Mouse (Mus musculus): Measurements from ENCODE around the gene Tmod1. TPM values are rescaled to one million over a fixed set of nuclear protein-coding genes. Genes with fewer than 3 reads are reported as not detected.
A peak's percentile ranks its signal among the peaks of the same experiment; 100 is the strongest.

The Tmod1 gene
- polyA plus RNA-seq, 1 experiment from 2014 or later = 15.0 TPM

DNA sequence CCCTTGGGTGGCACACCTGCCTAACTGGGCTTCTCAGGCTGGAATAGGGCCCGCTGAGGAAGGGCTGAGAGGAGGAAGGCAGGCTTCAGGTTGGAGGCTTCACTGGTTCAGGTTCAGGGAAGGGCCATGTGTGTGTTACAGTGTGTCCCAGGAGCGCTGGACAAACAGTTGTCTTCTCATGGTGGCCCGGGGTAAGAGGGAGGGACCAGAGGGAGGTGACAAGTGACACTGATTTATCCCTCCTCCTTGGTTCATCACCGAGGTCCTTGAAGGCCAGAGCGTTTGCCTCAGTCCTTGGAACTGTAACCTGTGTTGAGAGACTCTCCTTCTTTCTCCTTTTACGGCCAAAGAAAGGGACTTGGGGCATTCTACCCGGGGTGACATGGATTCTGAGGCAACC lies 61.8 kb downstream of the Tmod1 start:
- no peaks in the 10 kb centered on the region for H3K27me3 ChIP-seq (replicated peaks; ENCODE audit: insufficient read depth, low read length)
- H3K4me1 ChIP-seq (ENCODE audit: insufficient read depth, low read depth, low read length) = no peaks in the 10 kb centered on the region
- DNase-seq (ENCODE audit: low spot score) (no peak), ATAC-seq (peak; percentile 19; the same call in 1 of the 2 replicates)
- H3K27ac ChIP-seq (ENCODE audit: low read length) = no peak overlapping the region
- no peak overlapping the region for H3K4me2 ChIP-seq (replicated peaks; ENCODE audit: low read depth, low read length)
- TF ChIP-seq EP300 (IDR thresholded peaks at IDR 0.05) = no peak
- TF ChIP-seq CTCF (IDR thresholded peaks at IDR 0.05) = no peak
- no peaks in the 10 kb centered on the region for H3K36me3 ChIP-seq (ENCODE audit: insufficient read depth, low read length)
- 33% methylated on average over 7 of the region's 7 CpGs for WGBS
- no peak overlapping the region for H3K9ac ChIP-seq (replicated peaks; ENCODE audit: low read depth)
- H3K9me3 ChIP-seq (ENCODE audit: low read length) = no peaks in the 10 kb centered on the region
- no peak overlapping the region for H3K4me3 ChIP-seq (ENCODE audit: low read depth, low read length)

DNA sequence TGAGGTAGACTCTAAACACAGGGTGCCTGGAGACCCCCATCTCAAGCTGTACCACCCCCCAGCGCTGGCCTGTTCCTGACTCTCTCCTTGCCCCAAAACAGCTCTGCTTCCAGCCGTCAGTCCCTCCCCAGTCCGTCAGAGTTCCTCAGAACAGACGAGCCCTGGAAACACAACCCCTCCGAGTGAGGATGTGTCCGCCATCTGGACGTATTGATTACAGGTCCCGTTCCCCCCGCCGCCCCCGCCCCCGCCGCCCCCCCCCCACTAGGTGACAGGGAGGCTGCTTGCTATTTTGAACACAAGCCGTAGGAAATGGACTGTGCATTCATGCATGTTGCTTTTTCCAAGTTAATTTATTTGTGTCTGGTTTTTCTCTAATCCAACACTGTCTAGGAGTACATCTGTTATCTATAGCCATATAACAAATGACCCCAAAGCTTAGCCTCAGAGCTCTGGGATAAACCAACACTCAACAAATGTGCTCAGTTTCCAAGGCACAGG lies 62.5 kb downstream of the Tmod1 start:
- no peak for ATAC-seq
- TF ChIP-seq CTCF (IDR thresholded peaks at IDR 0.05) (no peak), EP300 (IDR thresholded peaks at IDR 0.05) (no peak)
- no peaks in the 10 kb centered on the region for H3K9me3 ChIP-seq (ENCODE audit: low read length)
- 23% methylated on average over 11 of the region's 14 CpGs for WGBS
- no peaks in the 10 kb centered on the region for H3K27me3 ChIP-seq (replicated peaks; ENCODE audit: insufficient read depth, low read length)
- no peak overlapping the region for H3K4me3 ChIP-seq (ENCODE audit: low read depth, low read length)
- no peaks in the 10 kb centered on the region for H3K4me1 ChIP-seq (ENCODE audit: insufficient read depth, low read depth, low read length)
- no peak overlapping the region for H3K9ac ChIP-seq (replicated peaks; ENCODE audit: low read depth)
- H3K4me2 ChIP-seq (replicated peaks; ENCODE audit: low read depth, low read length) = no peak overlapping the region
- no peak overlapping the region for H3K27ac ChIP-seq (ENCODE audit: low read length)
- DNase-seq (ENCODE audit: low spot score) = no peak
- H3K36me3 ChIP-seq (ENCODE audit: insufficient read depth, low read length) = no peaks in the 10 kb centered on the region

DNA sequence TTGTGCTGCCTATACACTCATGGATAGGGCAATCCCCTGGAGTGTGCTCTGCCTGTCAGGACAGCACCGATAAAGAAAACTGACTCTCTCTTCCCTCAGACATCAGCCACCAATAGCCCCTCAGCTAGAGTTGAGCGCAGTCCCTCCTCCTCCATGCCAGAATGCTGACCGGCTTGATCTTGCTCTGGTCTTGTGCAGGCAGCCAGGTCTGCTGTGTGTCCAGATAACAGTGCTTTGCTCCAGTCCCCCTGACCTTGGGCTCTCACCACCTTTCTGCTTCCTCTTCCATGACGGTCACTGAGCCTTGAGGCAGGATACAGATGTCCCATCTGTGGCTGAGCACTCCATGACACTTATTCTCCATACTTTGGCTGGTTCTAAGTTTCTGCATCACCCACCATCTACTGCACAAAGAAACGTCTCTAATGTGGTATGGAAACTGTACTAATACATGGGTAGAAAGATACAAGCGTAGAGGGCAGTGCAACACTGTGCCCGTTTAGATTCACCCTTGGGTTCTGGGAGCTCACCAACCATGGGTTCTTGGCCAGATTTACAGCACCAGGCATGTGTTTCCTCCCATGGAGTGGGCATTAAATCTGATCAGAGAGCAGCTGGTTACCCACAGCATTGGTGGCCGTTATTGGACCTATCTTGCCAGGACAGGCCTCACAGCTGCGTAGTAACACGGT lies 63.5 kb downstream of the Tmod1 start:
- no peaks in the 10 kb centered on the region for H3K4me1 ChIP-seq (ENCODE audit: insufficient read depth, low read depth, low read length)
- H3K36me3 ChIP-seq (ENCODE audit: insufficient read depth, low read length) = no peaks in the 10 kb centered on the region
- H3K4me3 ChIP-seq (ENCODE audit: low read depth, low read length) = no peak overlapping the region
- no peaks in the 10 kb centered on the region for H3K9me3 ChIP-seq (ENCODE audit: low read length)
- no peak for DNase-seq (ENCODE audit: low spot score)
- TF ChIP-seq CTCF (IDR thresholded peaks at IDR 0.05) = no peak
- no peak for TF ChIP-seq EP300 (IDR thresholded peaks at IDR 0.05)
- H3K4me2 ChIP-seq (replicated peaks; ENCODE audit: low read depth, low read length) = no peak overlapping the region
- 88% methylated on average over 10 of the region's 10 CpGs for WGBS
- no peaks in the 10 kb centered on the region for H3K27me3 ChIP-seq (replicated peaks; ENCODE audit: insufficient read depth, low read length)
- no peak for ATAC-seq
- no peak overlapping the region for H3K9ac ChIP-seq (replicated peaks; ENCODE audit: low read depth)
- H3K27ac ChIP-seq (ENCODE audit: low read length) = no peak overlapping the region

DNA sequence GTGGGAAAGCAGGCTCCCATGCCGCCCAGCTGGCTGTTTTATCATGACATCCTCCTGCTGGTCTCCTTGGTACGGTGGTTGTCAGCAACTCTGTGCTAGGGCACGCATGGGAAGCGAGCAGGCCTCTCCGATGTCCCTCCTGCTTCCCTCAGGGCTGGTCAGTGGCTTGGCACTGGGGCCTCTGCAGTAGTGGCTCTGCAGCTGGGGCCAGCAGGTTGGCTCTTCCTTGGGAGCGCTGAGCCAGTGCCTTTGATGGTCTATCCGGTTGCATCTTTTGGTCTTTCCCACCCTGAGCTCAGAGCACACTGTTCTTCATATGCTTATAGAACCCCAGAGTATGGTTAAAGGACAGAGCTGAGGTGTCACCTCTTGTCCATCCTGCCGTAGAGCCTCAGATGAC lies 71.3 kb downstream of the Tmod1 start:
- Histone ChIP-seq H3K27me3 (replicated peaks; ENCODE audit: insufficient read depth, low read length) (no peaks in the 10 kb centered on the region), H3K4me2 (replicated peaks; ENCODE audit: low read depth, low read length) (no peak overlapping the region), H3K36me3 (ENCODE audit: insufficient read depth, low read length) (peaks cover 9% of the 10 kb centered on the region; the same call in 1 of the 2 replicates), H3K4me3 (ENCODE audit: low read depth, low read length) (no peak overlapping the region), H3K27ac (ENCODE audit: low read length) (no peak overlapping the region), H3K9ac (replicated peaks; ENCODE audit: low read depth) (no peak overlapping the region), H3K9me3 (ENCODE audit: low read length) (no peaks in the 10 kb centered on the region), H3K4me1 (ENCODE audit: insufficient read depth, low read depth, low read length) (no peaks in the 10 kb centered on the region)
- TF ChIP-seq EP300 (IDR thresholded peaks at IDR 0.05) (no peak), CTCF (IDR thresholded peaks at IDR 0.05) (no peak)
- WGBS = 88% methylated on average over 8 of the region's 8 CpGs
- ATAC-seq (no peak), DNase-seq (ENCODE audit: low spot score) (no peak)

DNA sequence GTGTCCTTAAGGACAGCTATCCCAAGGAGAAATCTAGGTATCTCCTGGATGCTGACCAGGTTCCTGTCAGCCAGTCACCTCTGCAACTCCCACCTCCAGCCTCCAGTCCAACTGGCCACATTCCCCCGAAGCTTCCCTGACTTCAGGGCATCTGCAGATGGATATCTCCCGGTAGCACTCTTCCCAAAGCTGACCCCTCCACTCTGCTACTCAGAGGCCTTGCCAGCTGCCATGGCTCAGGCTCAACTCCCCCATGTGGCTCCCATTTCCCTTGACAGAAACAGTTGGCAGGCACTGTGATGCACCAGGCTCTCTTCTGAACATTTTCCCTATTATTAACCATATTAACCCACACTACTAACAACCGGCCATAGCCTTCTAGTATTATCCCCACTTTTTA lies 72.6 kb downstream of the Tmod1 start:
- Histone ChIP-seq H3K9me3 (ENCODE audit: low read length) (no peaks in the 10 kb centered on the region), H3K4me1 (ENCODE audit: insufficient read depth, low read depth, low read length) (no peaks in the 10 kb centered on the region), H3K4me3 (ENCODE audit: low read depth, low read length) (no peak overlapping the region), H3K9ac (replicated peaks; ENCODE audit: low read depth) (no peak overlapping the region), H3K27me3 (replicated peaks; ENCODE audit: insufficient read depth, low read length) (no peaks in the 10 kb centered on the region), H3K36me3 (ENCODE audit: insufficient read depth, low read length) (peaks cover 22% of the 10 kb centered on the region; the same call in 1 of the 2 replicates), H3K4me2 (replicated peaks; ENCODE audit: low read depth, low read length) (no peak overlapping the region), H3K27ac (ENCODE audit: low read length) (no peak overlapping the region)
- no peak for TF ChIP-seq EP300 (IDR thresholded peaks at IDR 0.05)
- no peak for TF ChIP-seq CTCF (IDR thresholded peaks at IDR 0.05)
- WGBS = 42% methylated on average over 3 of the region's 3 CpGs
- ATAC-seq (no peak), DNase-seq (ENCODE audit: low spot score) (no peak)

DNA sequence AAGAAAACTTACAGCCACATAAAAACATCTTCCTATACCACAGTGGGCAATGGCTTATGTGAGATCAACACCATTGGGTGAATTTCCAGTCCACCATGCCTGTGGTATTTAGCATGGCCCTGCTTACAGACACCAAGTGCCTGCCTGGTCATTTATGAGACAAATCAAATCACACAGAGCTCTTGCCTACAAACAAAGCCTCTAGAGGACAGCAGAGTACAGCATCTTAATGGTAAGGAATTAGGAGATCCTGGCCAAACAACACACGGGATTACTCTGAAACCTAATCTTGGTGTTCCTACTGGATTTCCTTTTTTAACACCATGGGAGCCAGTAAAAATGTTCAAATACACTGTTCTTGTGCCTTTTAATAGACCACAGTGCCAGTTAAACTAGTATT lies 76.6 kb downstream of the Tmod1 start:
- Histone ChIP-seq H3K36me3 (ENCODE audit: insufficient read depth, low read length) (peaks cover 60% of the 10 kb centered on the region), H3K9me3 (ENCODE audit: low read length) (no peaks in the 10 kb centered on the region), H3K4me1 (ENCODE audit: insufficient read depth, low read depth, low read length) (no peaks in the 10 kb centered on the region), H3K27me3 (replicated peaks; ENCODE audit: insufficient read depth, low read length) (no peaks in the 10 kb centered on the region), H3K9ac (replicated peaks; ENCODE audit: low read depth) (no peak overlapping the region), H3K4me2 (replicated peaks; ENCODE audit: low read depth, low read length) (no peak overlapping the region), H3K27ac (ENCODE audit: low read length) (no peak overlapping the region), H3K4me3 (ENCODE audit: low read depth, low read length) (no peak overlapping the region)
- DNase-seq (ENCODE audit: low spot score) (no peak), ATAC-seq (no peak)
- TF ChIP-seq CTCF (IDR thresholded peaks at IDR 0.05) (peak; percentile 20; the same call in 1 of the 2 replicates), EP300 (IDR thresholded peaks at IDR 0.05) (no peak)
- WGBS = 61% methylated on average over 1 of the region's 1 CpGs

Measured in lung, postnatal 0 days (tissue).